Mouse (Mus musculus) lung, postnatal 0 days (tissue): ENCODE measurements around the gene Vmn1r44.

ENCODE experiments used
- CTCF ChIP-seq: IDR thresholded peaks from 2 replicates; pipeline ENCODE4 v1.5.1; 2016; ENCODE audit warnings: antibody characterized with exemption, mild to moderate bottlenecking
- EP300 ChIP-seq: IDR thresholded peaks from 2 replicates; pipeline ENCODE4 v1.6.1; 2016; ENCODE audit warnings: antibody characterized with exemption, mild to moderate bottlenecking, control low read depth

DNA sequence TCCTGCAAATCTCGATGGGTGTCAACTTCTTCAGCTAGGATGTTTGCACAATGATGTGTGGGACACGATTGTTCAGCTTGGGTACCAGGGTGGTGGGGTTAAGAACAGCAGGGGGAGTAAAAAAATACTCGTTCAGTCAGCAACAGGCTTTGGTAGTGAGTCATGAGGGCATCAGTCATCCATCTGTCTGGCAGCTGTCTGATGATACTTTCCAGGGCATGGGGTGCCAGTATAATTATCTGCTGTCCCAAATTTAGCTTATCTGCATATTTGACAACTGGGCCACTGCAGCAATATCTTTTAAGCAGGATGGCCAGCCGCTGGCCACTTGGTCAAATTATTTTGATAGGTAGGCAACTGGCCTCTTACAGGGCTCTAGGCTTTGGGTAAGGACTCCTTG, 19.7 kb upstream of the Vmn1r44 start:
- no peak for TF ChIP-seq CTCF
- TF ChIP-seq EP300, result no peak
